Mouse (Mus musculus) fat pad, adult 2 months (tissue): ENCODE data around the gene Eps15.

Experiments used
- DNase-seq: peaks from one replicate; pipeline ENCODE4 v3.0.0-alpha.2; 2011; ENCODE audit warnings: low read depth, low spot score; ENCODE audit errors: extremely low read depth

Eps15 gene

DNA sequence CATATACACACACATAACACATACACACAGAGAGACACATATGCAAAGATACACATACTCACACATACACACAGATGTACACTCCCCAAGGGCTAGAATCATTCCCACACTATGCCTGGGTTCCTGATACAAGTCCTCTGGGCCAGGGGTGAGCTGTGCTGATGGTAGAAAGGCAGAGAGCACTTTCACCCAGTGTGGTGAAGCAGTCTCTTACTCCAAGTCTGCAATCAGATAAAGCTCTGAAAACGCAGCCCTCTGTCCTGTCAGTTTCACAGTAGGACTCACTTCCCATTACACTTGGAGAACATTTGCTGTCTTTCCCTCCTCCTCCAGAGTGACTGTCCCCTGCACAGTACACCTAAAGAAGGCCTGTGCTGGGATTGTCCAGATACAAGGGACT is 147.0 kb downstream of the Eps15 start:
- DNase-seq = no peak

DNA sequence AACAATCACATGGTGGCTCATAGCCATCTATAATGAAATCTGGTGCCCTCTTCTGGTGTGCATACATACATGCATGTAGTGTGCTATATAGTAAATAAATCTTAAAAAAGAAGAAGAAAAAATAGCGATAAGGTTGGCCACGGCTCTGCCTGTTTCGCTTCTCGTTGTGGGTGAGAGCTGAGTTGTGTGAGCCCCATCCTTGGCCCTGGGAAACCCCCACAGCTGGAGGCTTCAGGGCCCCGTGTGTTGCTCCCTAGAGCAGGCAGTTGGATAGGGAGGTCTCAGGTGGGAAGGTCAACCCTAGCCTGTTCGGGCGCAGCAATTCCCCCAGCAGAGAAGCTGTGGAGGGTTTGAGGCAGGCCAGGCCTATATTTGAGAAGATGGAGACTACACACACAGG is 150.2 kb downstream of the Eps15 start:
- DNase-seq = no peak

DNA sequence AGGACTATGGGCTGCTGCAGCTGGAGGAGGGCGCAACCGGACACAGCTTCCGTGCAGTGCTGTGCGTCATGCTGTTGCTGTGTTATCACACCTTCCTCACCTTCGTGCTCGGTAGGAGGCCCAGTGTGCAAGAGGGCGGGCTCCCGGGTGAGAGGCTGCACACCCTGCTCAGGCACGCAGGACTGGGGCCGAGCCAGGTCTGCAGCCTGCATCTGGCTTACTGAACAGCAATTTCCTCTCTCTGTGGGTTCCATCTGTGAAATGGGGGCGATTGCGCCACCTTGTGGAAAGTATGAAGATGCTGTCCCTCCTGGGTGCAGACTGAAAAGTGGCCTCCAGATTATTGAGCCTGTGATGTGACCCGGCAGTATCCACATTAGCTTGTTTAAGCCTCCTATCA is 150.8 kb downstream of the Eps15 start:
- DNase-seq = no peak

DNA sequence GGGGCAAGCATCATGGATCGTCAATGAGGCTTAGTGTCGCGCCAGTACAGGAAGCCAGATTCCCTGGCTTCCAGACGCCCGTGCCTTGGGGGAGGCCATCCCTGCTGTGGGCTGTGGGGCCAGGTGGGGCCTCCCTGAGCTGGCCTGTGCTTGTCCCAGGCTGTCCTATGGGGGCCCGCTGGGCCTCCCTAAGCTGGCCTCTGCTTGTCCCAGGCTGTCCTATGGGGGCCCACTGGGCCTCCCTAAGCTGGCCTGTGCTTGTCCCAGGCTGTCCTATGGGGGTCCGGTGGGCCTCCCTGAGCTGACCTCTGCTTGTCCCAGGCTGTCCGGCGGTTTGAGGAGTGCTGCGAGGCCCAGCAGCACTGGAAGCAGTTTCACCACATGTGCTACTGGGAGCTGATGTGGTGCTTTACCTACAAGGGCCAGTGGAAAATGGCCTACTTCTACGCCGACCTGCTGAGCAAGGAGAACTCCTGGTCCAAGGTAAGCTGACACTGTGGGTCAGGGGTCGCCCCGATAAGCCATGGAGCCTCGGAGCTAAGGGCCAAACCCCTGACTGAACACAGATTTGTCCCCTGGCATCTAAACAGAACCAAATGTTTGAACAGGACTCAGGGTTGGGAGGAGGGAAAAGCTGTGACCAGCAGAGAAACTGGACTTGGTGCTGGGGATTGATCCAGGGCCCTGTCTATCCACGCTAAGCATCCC is 152.8 kb downstream of the Eps15 start:
- no peak for DNase-seq

DNA sequence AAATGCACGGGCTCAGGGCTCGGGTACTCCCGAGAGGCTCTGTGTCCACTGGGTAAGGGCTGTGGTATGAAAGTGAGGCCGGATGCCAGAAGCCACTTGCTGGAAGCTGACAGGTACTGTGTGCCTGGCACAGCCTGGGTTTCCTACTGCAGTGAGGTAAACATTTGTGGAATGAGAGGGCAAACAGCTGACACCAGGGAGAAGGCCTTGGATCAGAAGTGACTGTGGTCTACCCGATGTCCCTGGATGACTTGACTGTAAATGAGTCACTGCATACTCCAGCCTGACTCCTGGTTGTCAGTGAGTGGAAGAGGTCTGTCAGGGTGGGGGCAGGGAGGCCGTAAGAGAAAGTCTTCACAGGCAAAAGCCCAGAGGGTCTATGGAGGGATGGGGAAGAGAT is 153.6 kb downstream of the Eps15 start:
- DNase-seq = no peak

DNA sequence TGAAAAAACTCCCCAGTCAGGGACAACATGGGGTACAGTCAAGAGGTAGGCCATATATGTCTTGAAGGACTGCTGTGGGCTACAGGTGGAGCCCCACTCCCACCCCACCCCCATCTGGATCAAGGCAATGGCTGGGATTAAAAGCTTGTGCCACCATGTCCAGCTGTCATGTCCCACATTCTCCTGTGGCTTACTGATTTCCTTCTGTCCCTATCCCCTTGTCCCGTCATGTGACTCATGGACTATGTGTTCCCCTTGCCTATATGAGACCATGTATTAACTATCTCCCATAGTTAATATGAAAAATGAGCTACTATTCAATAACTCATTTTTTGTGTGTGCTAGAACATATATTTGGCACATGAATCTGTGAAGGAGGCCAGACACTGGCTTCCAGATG is 154.2 kb downstream of the Eps15 start:
- DNase-seq = no peak
